Comparison of ENCODE assay signal across 19 mouse cellular contexts in the genomic region with DNA sequence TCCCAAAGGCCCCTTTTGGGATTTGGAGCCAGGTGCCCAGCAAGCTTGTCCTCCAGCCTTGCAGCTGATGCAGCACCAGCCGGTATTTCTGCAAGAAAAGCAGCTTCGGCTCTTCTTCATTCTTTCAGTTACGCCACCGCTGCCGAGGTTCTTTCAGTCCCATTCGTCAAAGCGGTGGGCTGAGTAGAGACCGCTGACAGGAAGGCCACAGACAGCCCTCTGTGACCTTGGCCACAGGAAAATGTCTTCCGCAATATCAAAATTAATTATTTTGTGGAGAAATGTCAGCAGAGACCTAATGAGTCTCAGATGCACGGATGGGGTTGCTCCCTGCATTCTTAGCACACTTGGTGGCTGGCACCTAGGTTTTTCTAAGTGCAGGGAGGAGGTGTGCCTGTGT. TPM values are rescaled to one million over a fixed set of nuclear protein-coding genes. Genes with fewer than 3 reads are reported as not detected.
"Had no signal": no experiment of that assay in that cellular context is flagged by ENCODE, and none has a peak within 500 bp of the region (broad histone marks: within the 10 kb centered on the region; RNA-seq: fewer than 3 reads in every experiment).

No protein-coding gene starts in this region.

- ATAC-seq: midbrain, embryonic 16.5 days had no signal

- H3K4me2 ChIP-seq: lung, embryonic 14.5 days; midbrain, embryonic 12.5 days; neural tube, embryonic 13.5 days; neural tube, embryonic 15.5 days; stomach, embryonic 15.5 days had no signal

- DNase-seq: lung, adult 18-20 months; lung, embryonic 14.5 days; lung, postnatal 10 days; lung, postnatal 4 days; midbrain, embryonic 14.5 days; right cerebral cortex, postnatal 14 days; thymus, adult 2 months; thymus, postnatal 25 days; thymus, postnatal 4 days had no signal

- H3K27me3 ChIP-seq: midbrain, embryonic 12.5 days; neural tube, embryonic 13.5 days; neural tube, embryonic 15.5 days; stomach, embryonic 15.5 days had no signal

- H3K9me3 ChIP-seq: midbrain, embryonic 10.5 days; midbrain, embryonic 12.5 days; neural tube, embryonic 13.5 days; neural tube, embryonic 15.5 days; stomach, embryonic 15.5 days had no signal

- H3K36me3 ChIP-seq: midbrain, embryonic 10.5 days; midbrain, embryonic 12.5 days; neural tube, embryonic 13.5 days; neural tube, embryonic 15.5 days; stomach, embryonic 15.5 days had no signal

- H3K9ac ChIP-seq: lung, embryonic 14.5 days; midbrain, embryonic 12.5 days; neural tube, embryonic 13.5 days; neural tube, embryonic 15.5 days; stomach, embryonic 15.5 days had no signal

- H3K4me3 ChIP-seq: midbrain, embryonic 10.5 days; midbrain, embryonic 12.5 days; myocyte; neural tube, embryonic 13.5 days; neural tube, embryonic 15.5 days; stomach, embryonic 15.5 days had no signal

- H3K27ac ChIP-seq: midbrain, embryonic 10.5 days; midbrain, embryonic 12.5 days; neural tube, embryonic 13.5 days; neural tube, embryonic 15.5 days; stomach, embryonic 15.5 days; stomach, postnatal 0 days had no signal

- H3K4me1 ChIP-seq: midbrain, embryonic 10.5 days; midbrain, embryonic 12.5 days; neural tube, embryonic 13.5 days; neural tube, embryonic 15.5 days; stomach, embryonic 15.5 days had no signal

RNA-seq across cellular contexts. Expression of a gene that starts 38.8 kb away (rescaled TPM):
- total RNA-seq: megakaryocyte, adult 5-6 weeks; megakaryocyte-erythroid progenitor cell, adult 5-6 weeks had no signal
- polyA plus RNA-seq: midbrain, embryonic 12.5 days; midbrain, embryonic 14.5 days; midbrain, embryonic 16.5 days; myocyte had no signal
